Mouse (Mus musculus): ENCODE measurements around the gene Prdm10.

- TF ChIP-seq CTCF (IDR thresholded peaks at IDR 0.05; ENCODE audit: control insufficient read depth, insufficient read depth, low read length) (no peak), POLR2A (IDR thresholded peaks at IDR 0.05; ENCODE audit: borderline replicate concordance, control insufficient read depth, low read depth, low read length) (no peak)
Measured at GRCm38 (mm10) chr9:31258237-31258636, 22.1 kb upstream of the Prdm10 start.
